Mouse (Mus musculus) CH12.LX (cell line): ENCODE data around the gene Sds. TPM values are rescaled to one million over a fixed set of nuclear protein-coding genes. Genes with fewer than 3 reads are reported as not detected.
A peak's percentile ranks its signal among the peaks of the same experiment; 100 is the strongest.

ENCODE experiments used
- DNase-seq: peaks from one replicate; pipeline ENCODE4 v3.0.0-alpha.2; 2013; ENCODE audit errors: extremely low read depth
- H3K27ac ChIP-seq: 2 replicates; pipeline ENCODE4 v1.5.1; 2012; ENCODE audit warnings: low read depth, mild to moderate bottlenecking, control low read depth, moderate library complexity; ENCODE audit not compliant: insufficient read depth
- H3K27me3 ChIP-seq: replicated peaks from 2 replicates; pipeline ENCODE3; 2012; ENCODE audit warnings: inconsistent platforms
- H3K36me3 ChIP-seq, 2 experiments: replicated peaks in 1 of 2; 2 replicates each; pipeline versions ENCODE3 to v1.6.1; 2012; ENCODE audit warnings: inconsistent platforms in 1 of 2, low read length in 1 of 2, mild to moderate bottlenecking in 1 of 2, mixed read lengths in 1 of 2, moderate library complexity in 1 of 2; ENCODE audit not compliant: control insufficient read depth in 1 of 2, insufficient read depth in 1 of 2
- H3K4me1 ChIP-seq, 2 experiments: 2 replicates each; pipeline ENCODE4 v1.6.1; 2012; ENCODE audit warnings: inconsistent platforms in 1 of 2, moderate library complexity in 1 of 2; ENCODE audit not compliant: insufficient read depth in 2 of 2, control insufficient read depth in 1 of 2
- H3K4me2 ChIP-seq: 2 replicates; pipeline ENCODE4 v1.6.1; 2012; ENCODE audit warnings: low read depth, mild to moderate bottlenecking, control low read depth; ENCODE audit not compliant: poor library complexity, insufficient read depth, severe bottlenecking
- H3K4me3 ChIP-seq, 3 experiments: fragments of 150-350 bp in 1 of 3; sonication (generic) in 1 of 3; replicated peaks in 1 of 3; 2 replicates each; pipeline versions ENCODE3 to v1.5.1; 2011 to 2012; ENCODE audit warnings: low read depth in 2 of 3, low read length in 2 of 3, mild to moderate bottlenecking in 2 of 3, moderate library complexity in 2 of 3, control low read depth in 1 of 3, improper control_type of control experiment in 1 of 3, inconsistent platforms in 1 of 3, mixed read lengths in 1 of 3; ENCODE audit not compliant: poor library complexity in 1 of 3
- H3K79me2 ChIP-seq: replicated peaks from 2 replicates; pipeline ENCODE4 v1.6.1; 2012; ENCODE audit warnings: mild to moderate bottlenecking, moderate library complexity; ENCODE audit not compliant: control insufficient read depth, poor library complexity, insufficient read depth, severe bottlenecking; ENCODE audit errors: extremely low read depth
- H3K9ac ChIP-seq: 2 replicates; pipeline ENCODE4 v1.6.1; 2012; ENCODE audit warnings: low read depth, mild to moderate bottlenecking, control low read depth, moderate library complexity; ENCODE audit not compliant: insufficient read depth
- H3K9me3 ChIP-seq: replicated peaks from 2 replicates; pipeline ENCODE3; 2012; ENCODE audit warnings: low read length, inconsistent platforms, mixed read lengths
- BHLHE40 ChIP-seq: IDR thresholded peaks from 2 replicates; pipeline ENCODE4 v1.6.1; 2011; ENCODE audit warnings: mild to moderate bottlenecking, low read depth, low read length, improper control_type of control experiment
- CHD1 ChIP-seq: IDR thresholded peaks from 2 replicates; pipeline ENCODE4 v1.6.1; 2012; ENCODE audit warnings: low read depth, low read length, improper control_type of control experiment, inconsistent platforms
- CTCF ChIP-seq, 2 experiments: IDR thresholded peaks in 1 of 2; conservative IDR thresholded peaks in 1 of 2; 2 replicates each; pipeline ENCODE4 v1.5.1; 2011 to 2012; ENCODE audit warnings: low read depth in 2 of 2, low read length in 2 of 2, improper control_type of control experiment in 1 of 2, inconsistent platforms in 1 of 2, mild to moderate bottlenecking in 1 of 2, moderate library complexity in 1 of 2
- ELF1 ChIP-seq: IDR thresholded peaks from 2 replicates; pipeline ENCODE4 v1.6.1; 2014; ENCODE audit warnings: low read depth, mild to moderate bottlenecking, inconsistent platforms, low read length, improper control_type of control experiment
- ETS1 ChIP-seq: conservative IDR thresholded peaks from 2 replicates; pipeline ENCODE4 v1.6.1; 2012; ENCODE audit warnings: low read depth, mild to moderate bottlenecking, inconsistent platforms, low read length, improper control_type of control experiment, moderate library complexity
- GABPA ChIP-seq: IDR thresholded peaks from 2 replicates; pipeline ENCODE4 v1.6.1; 2012; ENCODE audit warnings: low read depth, low read length, improper control_type of control experiment, inconsistent platforms; ENCODE audit not compliant: insufficient replicate concordance
- JUN ChIP-seq: IDR thresholded peaks from 2 replicates; pipeline ENCODE4 v1.6.1; 2011; ENCODE audit warnings: low read depth, mild to moderate bottlenecking, low read length, improper control_type of control experiment, moderate library complexity; ENCODE audit not compliant: insufficient read depth
- JUND ChIP-seq: conservative IDR thresholded peaks from 2 replicates; pipeline ENCODE4 v1.6.1; 2011; ENCODE audit warnings: low read depth, low read length, improper control_type of control experiment
- MYC ChIP-seq: IDR thresholded peaks from 2 replicates; pipeline ENCODE4 v1.6.1; 2011; ENCODE audit warnings: low read depth, mild to moderate bottlenecking, improper control_type of control experiment, low read length
- NRF1 ChIP-seq: IDR thresholded peaks from 2 replicates; pipeline ENCODE4 v1.6.1; 2014; ENCODE audit warnings: low read depth, mild to moderate bottlenecking, inconsistent platforms, low read length, improper control_type of control experiment, moderate library complexity
- POLR2AphosphoS2 ChIP-seq: IDR thresholded peaks from 2 replicates; pipeline ENCODE4 v1.6.1; 2011; ENCODE audit warnings: low read depth, low read length, improper control_type of control experiment
- RAD21 ChIP-seq: IDR thresholded peaks from 2 replicates; pipeline ENCODE4 v1.6.1; 2011; ENCODE audit warnings: low read depth, mild to moderate bottlenecking, low read length, improper control_type of control experiment, moderate library complexity
- USF1 ChIP-seq: IDR thresholded peaks from 2 replicates; pipeline ENCODE4 v1.6.1; 2014; ENCODE audit warnings: low read depth, mild to moderate bottlenecking, inconsistent platforms, low read length, improper control_type of control experiment
- ZNF384 ChIP-seq: IDR thresholded peaks from 2 replicates; pipeline ENCODE4 v1.6.1; 2012; ENCODE audit warnings: low read depth, low read length, improper control_type of control experiment, inconsistent platforms
- dilution Hi-C: fragments of 300-500 bp; cut with MboI; formaldehyde crosslinking; loops from 2 replicates; pipeline ENCODE4 v1.14.3; 2020; ENCODE audit warnings: low sequenced_read_pairs; ENCODE audit not compliant: extremely low pct_unique_long_range_greater_than_20kb, extremely low pct_ligation_motif_present
- in situ Hi-C: fragments of 300-500 bp; cut with MboI; formaldehyde crosslinking; loops from 3 replicates; pipeline ENCODE4 v1.14.3; 2019; ENCODE audit warnings: low sequenced_read_pairs, low pct_ligation_motif_present, low pct_unique_long_range_greater_than_20kb, mixed read lengths
- polyA plus RNA-seq: library from polyadenylated mRNA; unstranded; fragments of >175 nt; gene quantifications from 2 replicates; pipeline ENCODE4 v1.2.1, GENCODE M21; 2012; ENCODE audit warnings: low read depth; ENCODE audit not compliant: insufficient read length
- total RNA-seq, 2 experiments: library from RNA; depleted of rRNA; stranded (reverse); fragments of 300-350 nt in 1 of 2; fragments of >200 nt in 1 of 2; gene quantifications; 2 replicates each; pipeline ENCODE4 v1.2.3; 2012 to 2014

Sds gene
- total and polyA plus RNA-seq, 3 experiments: 0.76 TPM; not detected in 2

- Histone ChIP-seq H3K4me3 (no peak overlapping the region), H3K27ac (no peak overlapping the region), H3K4me1 (no peaks in the 10 kb centered on the region), H3K9me3 (peaks cover 33% of the 10 kb centered on the region), H3K4me2 (no peak overlapping the region), H3K36me3 (no peaks in the 10 kb centered on the region), H3K27me3 (peaks cover 74% of the 10 kb centered on the region), H3K9ac (no peak overlapping the region), H3K79me2 (no peaks in the 10 kb centered on the region)
- dilution Hi-C loops (no loop called here), in situ Hi-C loops (no loop called here)
- TF ChIP-seq ETS1: no peak
- peak; percentile 36 for TF ChIP-seq ZNF384
- no peak for TF ChIP-seq CHD1
- DNase-seq: no peak
These were observed 43.1 kb upstream of the Sds start for GRCm38 (mm10) chr5:120433135-120433760.

GRCm38 (mm10) chr5:120434231-120434735 is 42.0 kb upstream of the Sds start:
- Histone ChIP-seq H3K4me1 (no peaks in the 10 kb centered on the region), H3K36me3 (no peaks in the 10 kb centered on the region), H3K4me2 (no peak overlapping the region), H3K79me2 (no peaks in the 10 kb centered on the region), H3K27ac (no peak overlapping the region), H3K27me3 (peaks cover 73% of the 10 kb centered on the region), H3K4me3 (no peak overlapping the region), H3K9me3 (peaks cover 41% of the 10 kb centered on the region), H3K9ac (no peak overlapping the region)
- dilution Hi-C loops: no loop called here
- in situ Hi-C loops: no loop called here
- DNase-seq: no peak
- TF ChIP-seq CHD1 (no peak), GABPA (no peak), USF1 (no peak), NRF1 (no peak), RAD21 (no peak), BHLHE40 (no peak), CTCF (conservative IDR thresholded peaks at IDR 0.05 in 1 of 2, IDR thresholded peaks at IDR 0.05 in 1 of 2; ENCODE audit: low read depth in 2 of 2, low read length in 2 of 2) (no peak), MYC (no peak), ZNF384 (no peak), POLR2AphosphoS2 (no peak), ELF1 (no peak), ETS1 (no peak), JUN (no peak), JUND (no peak)
